Mouse (Mus musculus): ENCODE measurements around the gene Smc6.

GRCm38 (mm10) chr12:11265382-11266281 lies at the start of gene Smc6, which contains the start of gene Gen1:
- TF ChIP-seq POLR2A (IDR thresholded peaks at IDR 0.05; ENCODE audit: borderline replicate concordance, control insufficient read depth, low read depth, low read length) (peak; percentile 91), CTCF (IDR thresholded peaks at IDR 0.05; ENCODE audit: control insufficient read depth, insufficient read depth, low read length) (no peak)

Measured in bone marrow, adult 2 months (tissue).